7 mouse cellular contexts compared by ENCODE assay signal in genomic region chr2:118112846-118113479, GRCm38 (mm10). TPM values are rescaled to one million over a fixed set of nuclear protein-coding genes. Genes with fewer than 3 reads are reported as not detected.
A peak's percentile ranks its signal among the peaks of the same experiment; 100 is the strongest.
DNase-seq lines count a peak whose midpoint lies in the region; ATAC-seq and TF ChIP-seq lines count a peak whose summit lies in the region.

No protein-coding gene starts in this region.

- peaks cover 30% of the 10 kb centered on the region for H3K36me3 ChIP-seq in embryonic facial prominence, embryonic 13.5 days
- no peaks in the 10 kb centered on the region for H3K36me3 ChIP-seq in forebrain, postnatal 0 days (ENCODE audit: insufficient read depth)
- H3K36me3 ChIP-seq in midbrain, embryonic 15.5 days (replicated peaks): no peaks in the 10 kb centered on the region

- 59% methylated on average over 21 of the region's 21 CpGs for WGBS in embryonic facial prominence, embryonic 13.5 days
- WGBS in forebrain, postnatal 0 days: 50% methylated on average over 21 of the region's 21 CpGs
- 57% methylated on average over 21 of the region's 21 CpGs for WGBS in midbrain, embryonic 15.5 days

- peak overlapping the region; percentile 89 for H3K4me2 ChIP-seq in embryonic facial prominence, embryonic 13.5 days
- peak overlapping the region; percentile 96 for H3K4me2 ChIP-seq in forebrain, postnatal 0 days (ENCODE audit: low read depth)
- H3K4me2 ChIP-seq in midbrain, embryonic 15.5 days: peak overlapping the region; percentile 94

- no peak for TF ChIP-seq CTCF in forebrain, postnatal 0 days (IDR thresholded peaks at IDR 0.05; ENCODE audit: low read depth)

- H3K4me1 ChIP-seq in embryonic facial prominence, embryonic 13.5 days: peaks cover 61% of the 10 kb centered on the region
- peaks cover 3% of the 10 kb centered on the region; the same call in 1 of the 2 replicates for H3K4me1 ChIP-seq in forebrain, postnatal 0 days (ENCODE audit: insufficient read depth)
- H3K4me1 ChIP-seq in midbrain, embryonic 15.5 days: peaks cover 21% of the 10 kb centered on the region; the same call in 1 of the 2 replicates

- no peaks in the 10 kb centered on the region for H3K9me3 ChIP-seq in embryonic facial prominence, embryonic 13.5 days
- H3K9me3 ChIP-seq in forebrain, postnatal 0 days (ENCODE audit: low read length): no peaks in the 10 kb centered on the region
- no peaks in the 10 kb centered on the region for H3K9me3 ChIP-seq in midbrain, embryonic 15.5 days

- ATAC-seq in embryonic facial prominence, embryonic 13.5 days (ENCODE audit: insufficient number of reproducible peaks, insufficient read depth, low FRiP score, low TSS enrichment, low read depth): no peak
- no peak for ATAC-seq in forebrain, postnatal 0 days
- no peak for ATAC-seq in midbrain, embryonic 15.5 days (replicated peaks)

- DNase-seq in forebrain, postnatal 0 days: no peak
- DNase-seq in kidney, postnatal 14 days: peak; percentile 42
- DNase-seq in thymus, postnatal 14 days: no peak
- no peak for DNase-seq in cerebellum, adult 11 months
- DNase-seq in adrenal gland, adult 8-10 months: no peak

- H3K27me3 ChIP-seq in embryonic facial prominence, embryonic 13.5 days: no peaks in the 10 kb centered on the region; the same call in 1 of the 2 replicates
- no peaks in the 10 kb centered on the region; the same call in 1 of the 2 replicates for H3K27me3 ChIP-seq in forebrain, postnatal 0 days (ENCODE audit: insufficient read depth, low read length)
- H3K27me3 ChIP-seq in midbrain, embryonic 15.5 days (replicated peaks): peaks cover 6% of the 10 kb centered on the region

- no peak overlapping the region for H3K27ac ChIP-seq in embryonic facial prominence, embryonic 13.5 days
- no peak overlapping the region for H3K27ac ChIP-seq in forebrain, postnatal 0 days (ENCODE audit: low read depth, low read length)
- no peak overlapping the region for H3K27ac ChIP-seq in midbrain, embryonic 15.5 days

- peak overlapping the region; percentile 69 for H3K4me3 ChIP-seq in embryonic facial prominence, embryonic 13.5 days
- peak overlapping the region; percentile 48 for H3K4me3 ChIP-seq in forebrain, postnatal 0 days (ENCODE audit: low read depth, low read length)
- peak overlapping the region; percentile 5; the same call in 1 of the 2 replicates for H3K4me3 ChIP-seq in midbrain, embryonic 15.5 days

- peak overlapping the region; percentile 83 for H3K9ac ChIP-seq in embryonic facial prominence, embryonic 13.5 days
- H3K9ac ChIP-seq in forebrain, postnatal 0 days: no peak overlapping the region
- H3K9ac ChIP-seq in midbrain, embryonic 15.5 days: no peak overlapping the region

RNA-seq across cellular contexts. Expression of gene Thbs1, which starts 1.3 kb away (rescaled TPM):
- 71.1 and 81.6 TPM in 2 replicates for polyA plus RNA-seq in embryonic facial prominence, embryonic 13.5 days (2015; fragmentation: Nextera tagmentation; extraction: Ambion mirVana)
- 13.2 and 16.0 TPM in 2 replicates for total RNA-seq in forebrain, postnatal 0 days (2014; rRNA removed)
- polyA plus RNA-seq in forebrain, postnatal 0 days (2015; fragmentation: Nextera tagmentation; extraction: Ambion mirVana): 2.9 and 4.4 TPM in 2 replicates
- 4.7 and 5.1 TPM in 2 replicates for polyA plus RNA-seq in midbrain, embryonic 15.5 days (2015; fragmentation: Nextera tagmentation; extraction: Ambion mirVana)
- total RNA-seq in adrenal gland, adult 8-10 months (2022): 10 to 100 TPM; 13.4 to 41.0 (median 19.9) TPM

Comparison
In these comparisons a context has a peak if more than half of its experiments do, and no peak if none do; other contexts are left out.
1. H3K4me3 ChIP-seq: peak in every context shown above with its lines; median percentile 69 in embryonic facial prominence, embryonic 13.5 days; 48 in forebrain, postnatal 0 days; 5 in midbrain, embryonic 15.5 days.
2. RNA of gene Thbs1, which starts 1.3 kb away (polyA plus RNA-seq): 71.1 to 81.6 TPM in embryonic facial prominence, embryonic 13.5 days; 4.7 to 5.1 TPM in midbrain, embryonic 15.5 days and 2.9 to 4.4 TPM in forebrain, postnatal 0 days; every median in the first group is over 10 times any median in the second.
3. Peak in every context shown above with its lines, with median percentiles within 50 percentile points of each other: H3K4me2 ChIP-seq.